Mouse (Mus musculus) adrenal gland, postnatal 4 days (tissue): Measurements from ENCODE around the gene Tmem109. TPM values are rescaled to one million over a fixed set of nuclear protein-coding genes. Genes with fewer than 3 reads are reported as not detected.

Experiments
- DNase-seq, 2 experiments: peaks; one replicate each; pipeline ENCODE4 v3.0.0; 2021 to 2022; ENCODE audit warnings: low spot score in 2 of 2, mixed read lengths in 2 of 2
- total RNA-seq, 2 experiments: library from RNA; stranded (reverse); gene quantifications; 2 replicates each; pipeline ENCODE4 v1.2.3; 2021

Gene Tmem109
- total RNA-seq, 2 experiments from 2014 or later = 91.3 to 93.3 TPM

DNA sequence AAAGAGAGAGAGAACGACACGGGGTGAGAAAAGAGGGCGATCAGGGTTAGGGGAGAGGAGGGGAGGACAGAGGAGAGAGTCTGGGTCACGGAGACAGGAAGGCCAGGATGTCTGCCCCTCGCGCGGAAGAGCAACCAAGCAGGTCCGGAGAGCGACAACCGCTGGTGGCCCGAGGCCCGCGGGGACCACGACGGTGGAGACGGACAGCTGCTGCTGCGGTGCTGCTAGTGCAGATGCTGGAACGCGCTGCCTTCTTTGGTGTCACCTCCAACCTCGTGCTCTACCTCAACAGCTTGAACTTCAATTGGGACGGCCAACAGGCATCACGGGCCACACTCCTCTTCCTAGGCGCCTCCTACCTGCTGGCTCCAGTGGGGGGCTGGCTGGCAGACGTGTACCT lies 38.9 kb downstream of the Tmem109 start:
- no peak for DNase-seq

DNA sequence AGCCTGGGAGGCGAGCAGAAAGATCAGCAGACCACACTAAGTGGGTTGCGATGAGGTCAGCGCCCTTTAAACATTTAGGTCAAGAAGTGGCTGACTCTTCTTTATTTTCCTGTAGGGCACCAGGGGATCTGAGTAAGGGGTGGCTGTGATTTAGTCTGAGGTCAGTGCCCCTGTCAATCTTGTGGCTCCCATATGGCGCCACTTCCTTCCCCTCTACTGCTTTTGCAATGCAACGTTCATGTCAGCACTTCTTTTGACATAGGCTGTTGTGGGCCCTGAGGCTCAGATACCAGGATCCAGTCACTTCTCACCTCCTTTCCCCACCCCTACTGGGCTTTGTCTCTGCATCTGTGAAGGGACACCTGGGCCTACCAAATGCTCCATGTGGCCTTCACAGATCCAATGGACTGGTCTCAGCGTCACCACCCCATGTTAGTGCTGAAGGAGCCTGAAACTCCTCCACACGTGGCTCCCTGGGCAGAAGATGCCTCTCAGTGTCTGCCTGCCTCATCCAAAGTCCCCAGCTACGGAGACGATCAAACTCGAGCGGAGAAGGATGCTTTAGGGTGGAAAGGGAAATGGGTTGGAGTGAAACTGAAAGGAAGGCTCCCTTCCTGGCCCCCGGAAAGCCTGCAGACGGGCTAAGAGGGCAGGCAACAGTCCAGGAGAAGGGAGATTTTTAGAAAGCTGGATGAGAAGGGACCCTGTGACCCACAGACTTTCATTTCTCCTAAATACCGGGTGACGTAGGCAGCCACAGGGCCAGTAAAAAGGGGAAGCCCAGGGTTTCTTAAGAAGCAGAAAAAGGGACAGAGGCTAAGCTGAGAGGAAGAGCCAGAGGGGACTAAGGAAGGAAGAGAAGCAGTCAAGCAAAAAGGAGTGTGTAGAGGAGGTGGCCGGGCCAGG lies 39.8 kb downstream of the Tmem109 start:
- DNase-seq = no peak

DNA sequence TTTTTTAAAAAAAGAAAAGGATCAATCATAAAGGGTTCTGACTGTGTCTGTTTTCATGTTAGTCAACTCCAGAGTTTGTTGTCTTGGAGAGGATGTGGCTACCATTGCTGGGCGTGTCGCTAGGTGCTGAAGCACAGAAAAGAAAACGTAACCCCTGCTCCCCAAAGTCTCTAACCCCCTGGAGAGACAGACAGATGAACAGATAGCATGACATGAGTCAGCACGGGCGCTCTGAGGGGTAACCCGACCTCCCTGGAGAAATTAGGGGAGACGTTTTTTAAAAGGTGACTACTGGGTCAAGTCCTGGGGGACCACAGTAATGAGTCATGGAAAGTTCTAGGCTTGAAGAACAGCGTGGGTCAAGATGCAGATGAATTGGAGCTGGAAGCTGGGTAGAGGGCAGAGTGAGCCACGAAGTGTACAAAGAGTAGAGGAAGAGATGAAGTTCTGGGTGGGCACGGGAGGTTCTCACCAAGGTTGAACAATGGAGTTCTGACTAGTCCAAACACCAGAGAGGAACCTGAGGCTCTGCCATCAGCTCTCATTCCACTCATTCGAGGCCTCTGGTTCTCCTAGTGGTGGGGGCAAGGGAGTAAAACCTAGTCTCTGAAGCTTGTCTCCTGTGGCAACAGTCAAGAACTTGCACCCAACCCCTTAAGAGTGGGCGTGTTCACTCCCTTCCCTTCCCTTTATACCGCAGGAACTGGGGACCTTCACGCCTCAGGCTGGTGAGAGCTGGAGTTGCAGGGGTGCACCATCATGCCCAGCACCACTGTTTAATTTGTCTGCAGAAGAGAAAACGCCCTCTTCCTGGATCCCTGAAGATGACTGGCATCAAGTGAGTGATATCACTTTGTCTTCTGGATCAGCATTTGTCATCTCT lies 42.5 kb downstream of the Tmem109 start, which contains the start of gene Slc15a3:
Gene Slc15a3, plus strand, starts transcription at position 718 of the 883 bp plus-strand sequence.
- no peak for DNase-seq

- DNase-seq = no peak
Observed at GRCm38 (mm10) chr19:10835671-10836070, 46.1 kb downstream of the Tmem109 start.

GRCm38 (mm10) chr19:10833611-10834010 lies 48.2 kb downstream of the Tmem109 start:
- no peak for DNase-seq

- no peak for DNase-seq
Observed at GRCm38 (mm10) chr19:10832030-10832429, 49.8 kb downstream of the Tmem109 start.

- DNase-seq = peak; percentile 36 to 70
Observed at GRCm38 (mm10) chr19:10831424-10831823, 50.4 kb downstream of the Tmem109 start.

- no peak for DNase-seq
Observed at GRCm38 (mm10) chr19:10829436-10830175, 52.2 kb downstream of the Tmem109 start, which contains the start of gene Cd6. Cd6 (minus strand) TSS chr19:10830058.

GRCm38 (mm10) chr19:10828321-10828720 lies 53.5 kb downstream of the Tmem109 start:
- DNase-seq = no peak

- no peak for DNase-seq
Observed at GRCm38 (mm10) chr19:10824061-10824460, 57.7 kb downstream of the Tmem109 start.

- DNase-seq = no peak
Observed at GRCm38 (mm10) chr19:10822534-10822933, 59.3 kb downstream of the Tmem109 start.

GRCm38 (mm10) chr19:10821319-10821718 lies 60.5 kb downstream of the Tmem109 start:
- DNase-seq = no peak

Other genes starting within 250 kb of the Tmem109 start
- 1 to 10 TPM; 2.2 to 4.9 TPM for gene Vwce, start 247.8 kb downstream of the Tmem109 start, total RNA-seq
- gene Pga5, start 203.9 kb downstream of the Tmem109 start, total RNA-seq = under 1 TPM in 1 of 2 experiments, not detected in 1; 0.56 TPM
- 10 to 100 TPM; 27.0 to 28.6 TPM for gene Vps37c, start 193.3 kb downstream of the Tmem109 start, total RNA-seq
- gene Cd5, start 143.0 kb downstream of the Tmem109 start, total RNA-seq = under 1 TPM; 0.22 to 0.34 TPM
- gene Cd6, start 51.9 kb downstream of the Tmem109 start, total RNA-seq = under 1 TPM; 0.20 to 0.23 TPM
- gene Slc15a3, start 42.3 kb downstream of the Tmem109 start, total RNA-seq = 1 to 10 TPM; 3.5 to 3.8 TPM
- gene Tmem132a, start 12.1 kb downstream of the Tmem109 start, total RNA-seq = 10 to 100 TPM; 40.7 to 48.1 TPM
- gene Prpf19, start 13.2 kb upstream of the Tmem109 start, total RNA-seq = 100 to 1,000 TPM; 253 to 266 TPM
- gene Zp1, start 38.6 kb upstream of the Tmem109 start, total RNA-seq = not detected
- gene Ptgdr2, start 55.2 kb upstream of the Tmem109 start, total RNA-seq = under 1 TPM in 1 of 2 experiments, not detected in 1; 0.23 TPM
- 10 to 100 TPM; 15.4 to 18.5 TPM for gene Ccdc86, start 67.3 kb upstream of the Tmem109 start, total RNA-seq
- 10 to 100 TPM; 15.6 to 15.9 TPM for gene Ms4a10, start 92.7 kb upstream of the Tmem109 start, total RNA-seq
- under 1 TPM in 1 of 2 experiments, not detected in 1; 0.51 TPM for gene Ms4a15, start 111.2 kb upstream of the Tmem109 start, total RNA-seq
- gene Ms4a18, start 136.0 kb upstream of the Tmem109 start, total RNA-seq = not detected
- 1 to 10 TPM; 1.1 to 1.5 TPM for gene Ms4a8a, start 199.1 kb upstream of the Tmem109 start, total RNA-seq
- not detected for gene 1700017D01Rik, start 248.9 kb upstream of the Tmem109 start, total RNA-seq